Mouse (Mus musculus): ENCODE measurements around the gene Pla2g12a.

- TF ChIP-seq CTCF (IDR thresholded peaks at IDR 0.05; ENCODE audit: low read depth) (no peak), EP300 (IDR thresholded peaks at IDR 0.05; ENCODE audit: low read depth) (no peak)
Observed at GRCm38 (mm10) chr3:129893143-129893542, 14.7 kb downstream of the Pla2g12a start.

Data from liver, postnatal 0 days (tissue).